Mouse (Mus musculus) forebrain, embryonic 13.5 days (tissue): ENCODE results near the gene Gm10488. TPM values are rescaled to one million over a fixed set of nuclear protein-coding genes. Genes with fewer than 3 reads are reported as not detected.
"Not testable (repeated sequence)": the region's sequence is repeated elsewhere in the genome, so short reads cannot be mapped to it uniquely, and the experiment has no call there.

ENCODE experiments used
- ATAC-seq: fragments of 200-750 bp; cut with Nextera tagmentation; 2 replicates; pipeline ENCODE4 v1.8.0; 2017
- H3K27ac ChIP-seq: fragments of 300-500 bp; sonication (generic); 2 replicates; pipeline ENCODE4 v1.5.1; 2015; ENCODE audit warnings: inconsistent platforms, mild to moderate bottlenecking, moderate library complexity
- H3K27me3 ChIP-seq: fragments of 300-500 bp; sonication (generic); 2 replicates; pipeline ENCODE4 v1.6.1; 2015; ENCODE audit warnings: mild to moderate bottlenecking, inconsistent platforms
- H3K36me3 ChIP-seq: fragments of 300-500 bp; sonication (generic); 2 replicates; pipeline ENCODE4 v1.6.1; 2015; ENCODE audit warnings: mild to moderate bottlenecking, inconsistent platforms; ENCODE audit not compliant: poor library complexity, severe bottlenecking
- H3K4me1 ChIP-seq: fragments of 300-500 bp; sonication (generic); 2 replicates; pipeline ENCODE4 v1.6.1; 2015; ENCODE audit warnings: inconsistent platforms
- H3K4me2 ChIP-seq: fragments of 300-500 bp; sonication (generic); 2 replicates; pipeline ENCODE4 v1.6.1; 2015; ENCODE audit warnings: inconsistent platforms, mild to moderate bottlenecking, moderate library complexity
- H3K4me3 ChIP-seq: fragments of 300-500 bp; sonication (generic); 2 replicates; pipeline ENCODE4 v1.5.1; 2015; ENCODE audit warnings: mild to moderate bottlenecking, inconsistent platforms
- H3K9ac ChIP-seq: fragments of 300-500 bp; sonication (generic); 2 replicates; pipeline ENCODE4 v1.6.1; 2015; ENCODE audit warnings: mild to moderate bottlenecking, inconsistent platforms
- H3K9me3 ChIP-seq: fragments of 300-500 bp; sonication (generic); replicated peaks from 2 replicates; pipeline ENCODE4 v1.6.1; 2016; ENCODE audit warnings: inconsistent platforms
- WGBS: fragments of 180-500 bp; shearing (Covaris S2); methylation state at CpG from one replicate; pipeline ENCODE4 v1.1.7; 2015; 5-methylcytosine and 5-hydroxymethylcytosine counted together
- microRNA-seq: library from miRNA; unstranded; fragments of <30 nt; microRNA quantifications from one replicate; pipeline ENCODE4, GENCODE M21; 2016
- polyA plus RNA-seq: library from polyadenylated mRNA; unstranded; fragments of >200 nt; fragmentation: Nextera tagmentation; extraction: Ambion mirVana; gene quantifications from 2 replicates; pipeline ENCODE4 v1.2.1, GENCODE M21; 2015

Gm10488 gene
- not detected in 2 replicates for polyA plus RNA-seq

DNA sequence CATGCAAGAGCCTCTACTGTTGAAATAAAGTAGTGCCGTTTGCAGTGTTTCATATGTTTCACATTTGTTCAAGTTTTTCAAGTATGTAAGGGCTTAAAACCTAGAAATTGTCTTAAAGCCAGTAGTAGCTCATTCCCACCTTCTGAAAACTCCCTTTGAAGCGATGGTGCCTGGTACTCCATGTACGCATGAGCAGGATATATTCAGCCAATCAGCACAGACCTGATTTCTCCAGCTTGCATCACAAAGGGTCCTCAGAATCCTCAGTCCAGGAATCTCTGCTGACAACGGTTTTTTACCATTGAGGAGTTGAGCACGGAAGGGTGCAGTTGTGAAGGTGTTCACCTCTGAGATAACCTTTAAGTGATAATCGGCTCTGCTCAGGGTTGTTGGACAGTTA is at the start of gene Gm10488:
Gm10488 (plus strand) TSS at position 301 of the 400 bp plus-strand sequence.
- H3K4me1 ChIP-seq, ATAC-seq: not testable (repeated sequence)
- WGBS, result no CpG with 5 or more reads among the region's 6 CpGs

More for the DNA sequence above, at the start of gene Gm10488:
- H3K36me3 ChIP-seq, H3K27me3 ChIP-seq, H3K27ac ChIP-seq, H3K9me3 ChIP-seq, H3K4me3 ChIP-seq, H3K9ac ChIP-seq, H3K4me2 ChIP-seq: not testable (repeated sequence)

Small RNA genes lying within 50 kb of the gene (microRNA-seq; reads per million reads assigned to microRNA genes)
- gene Gm44298, result not detected
